16 mouse cellular contexts compared by ENCODE assay signal in the genomic region with DNA sequence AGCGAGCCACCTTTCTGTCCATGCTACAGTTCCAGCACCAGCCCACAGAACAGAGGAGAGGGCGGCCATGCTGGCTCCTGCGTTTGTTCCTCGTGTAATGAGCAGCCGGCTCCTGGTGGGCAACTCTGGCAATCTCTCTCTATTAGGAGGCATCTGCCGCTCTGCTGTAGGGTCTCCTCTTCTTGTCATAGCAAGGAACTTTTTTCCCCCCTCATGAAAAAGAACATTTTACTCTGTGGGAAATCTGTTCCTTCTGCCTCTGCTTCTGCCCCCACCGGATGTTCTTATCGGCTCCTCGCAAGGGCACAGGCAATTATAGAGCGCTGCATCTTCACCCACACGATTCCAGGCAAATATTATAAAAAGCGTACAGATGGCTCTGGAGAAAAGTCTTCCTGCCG.
DNase-seq lines count a peak whose midpoint lies in the region; ATAC-seq and TF ChIP-seq lines count a peak whose summit lies in the region.
"Had no signal": no experiment of that assay in that cellular context is flagged by ENCODE, and none has a peak within 500 bp of the region (broad histone marks: within the 10 kb centered on the region; RNA-seq: fewer than 3 reads in every experiment).

No protein-coding gene starts in this region.

- H3K27ac ChIP-seq in forebrain, embryonic 15.5 days (replicated peaks): peak overlapping the region; percentile 78
- H3K27ac ChIP-seq in forebrain, embryonic 11.5 days (ENCODE audit: low read depth, low read length): no peak overlapping the region
- no peak overlapping the region for H3K27ac ChIP-seq in kidney, adult 2 months (ENCODE audit: insufficient read depth, low read depth, low read length)
- H3K27ac ChIP-seq: embryonic facial prominence, embryonic 10.5 days had no signal

- peaks cover 25% of the 10 kb centered on the region for H3K4me1 ChIP-seq in forebrain, embryonic 15.5 days
- H3K4me1 ChIP-seq in forebrain, embryonic 11.5 days (replicated peaks; ENCODE audit: control insufficient read depth, insufficient read depth, low read length): 0 out of 2 replicates have a peak, but pooled peaks cover 1% of the 10 kb centered on the region
- H3K4me1 ChIP-seq in kidney, adult 2 months (ENCODE audit: control insufficient read depth, insufficient read depth, low read length): no peaks in the 10 kb centered on the region; the same call in 1 of the 2 replicates

- H3K27me3 ChIP-seq in forebrain, embryonic 15.5 days: no peaks in the 10 kb centered on the region
- no peaks in the 10 kb centered on the region; the same call in 1 of the 2 replicates for H3K27me3 ChIP-seq in forebrain, embryonic 11.5 days (ENCODE audit: control insufficient read depth, insufficient read depth, low read length)
- no peaks in the 10 kb centered on the region for H3K27me3 ChIP-seq in kidney, adult 2 months (replicated peaks; ENCODE audit: control insufficient read depth, insufficient read depth, low read length)

- no peaks in the 10 kb centered on the region for H3K36me3 ChIP-seq in forebrain, embryonic 15.5 days
- no peaks in the 10 kb centered on the region for H3K36me3 ChIP-seq in forebrain, embryonic 11.5 days (ENCODE audit: control insufficient read depth, insufficient read depth, low read length)
- H3K36me3 ChIP-seq in kidney, adult 2 months (ENCODE audit: control insufficient read depth, insufficient read depth, low read length): no peaks in the 10 kb centered on the region
- H3K36me3 ChIP-seq: embryonic facial prominence, embryonic 10.5 days; G1E had no signal

- H3K4me2 ChIP-seq in forebrain, embryonic 15.5 days (replicated peaks): no peak overlapping the region
- no peak overlapping the region for H3K4me2 ChIP-seq in forebrain, embryonic 11.5 days (ENCODE audit: low read depth, low read length, severe bottlenecking)

- no peak for DNase-seq in forebrain, embryonic 11.5 days (ENCODE audit: low spot score)
- DNase-seq in brain, adult 2 months (ENCODE audit: low read depth, low spot score): peak; percentile 88
- peak; percentile 67 to 74 for DNase-seq in layer of hippocampus, adult 8-10 months (ENCODE audit: low spot score in 2 of 2)
- peak; percentile 80 for DNase-seq in right cerebral cortex, adult 18-20 months
- no peak for DNase-seq in adrenal gland, postnatal 10 days
- no peak for DNase-seq in kidney, adult 2 months
- DNase-seq: B cell, adult 2 months; cerebellum, adult 8-10 months; kidney, postnatal 25 days; lung, adult 18-20 months; thymus, adult 2 months had no signal

- TF ChIP-seq CTCF in kidney, adult 2 months (conservative IDR thresholded peaks at IDR 0.05; ENCODE audit: insufficient read depth, insufficient read length, low read depth, low read length): no peak

- no peak overlapping the region for H3K4me3 ChIP-seq in forebrain, embryonic 15.5 days
- H3K4me3 ChIP-seq in forebrain, embryonic 11.5 days (ENCODE audit: low read depth, low read length): no peak overlapping the region
- no peak overlapping the region for H3K4me3 ChIP-seq in kidney, adult 2 months (ENCODE audit: insufficient read depth, low read depth, low read length)
- H3K4me3 ChIP-seq: embryonic facial prominence, embryonic 10.5 days; megakaryocyte, embryonic 14.5 days had no signal

- TF ChIP-seq POLR2A in kidney, adult 2 months (IDR thresholded peaks at IDR 0.05; ENCODE audit: low read depth, low read length): no peak

- no peak overlapping the region for H3K9ac ChIP-seq in forebrain, embryonic 15.5 days (replicated peaks)
- H3K9ac ChIP-seq in forebrain, embryonic 11.5 days (ENCODE audit: low read length): no peak overlapping the region

- no peak for ATAC-seq in forebrain, embryonic 15.5 days (replicated peaks)
- no peak for ATAC-seq in forebrain, embryonic 11.5 days (replicated peaks; ENCODE audit: low FRiP score)
- ATAC-seq in megakaryocyte, adult 5-6 weeks (ENCODE audit: poor library complexity, severe bottlenecking): no peak

- H3K9me3 ChIP-seq in forebrain, embryonic 15.5 days: no peaks in the 10 kb centered on the region
- no peaks in the 10 kb centered on the region for H3K9me3 ChIP-seq in forebrain, embryonic 11.5 days (ENCODE audit: control insufficient read depth, low read length)
- H3K9me3 ChIP-seq: embryonic facial prominence, embryonic 10.5 days; G1E; megakaryocyte, embryonic 14.5 days had no signal

- WGBS in forebrain, embryonic 15.5 days: 63% methylated on average over 13 of the region's 13 CpGs
- WGBS in forebrain, embryonic 11.5 days: 87% methylated on average over 13 of the region's 13 CpGs
- WGBS in kidney, adult 2 months: 87% methylated on average over 13 of the region's 13 CpGs

Comparison
In these comparisons a context has a peak if more than half of its experiments do, and no peak if none do; other contexts are left out.
1. DNase-seq: peak in brain, adult 2 months (single experiment), layer of hippocampus, adult 8-10 months (2 of 2) and right cerebral cortex, adult 18-20 months (single experiment); none in forebrain, embryonic 11.5 days (single experiment), adrenal gland, postnatal 10 days (single experiment) and kidney, adult 2 months (single experiment).